Mouse (Mus musculus) liver, embryonic 14.5 days (tissue): ENCODE data around the gene Psmd2. TPM values are rescaled to one million over a fixed set of nuclear protein-coding genes. Genes with fewer than 3 reads are reported as not detected.

ENCODE experiments used
- ATAC-seq: fragments of 200-750 bp; cut with Nextera tagmentation; 2 replicates; pipeline ENCODE4 v1.8.0; 2017; ENCODE audit warnings: moderate number of reproducible peaks, mild to moderate bottlenecking, moderate library complexity; ENCODE audit not compliant: insufficient read depth
- DNase-seq, 3 experiments: peaks; one replicate each; pipeline ENCODE4 v3.0.0-alpha.2; 2012 to 2013; ENCODE audit warnings: low read depth in 3 of 3, low spot score in 3 of 3
- H3K27ac ChIP-seq: fragments of 300-500 bp; sonication (generic); 2 replicates; pipeline ENCODE4 v1.5.1; 2014; ENCODE audit warnings: moderate library complexity, mild to moderate bottlenecking, control low read depth, inconsistent platforms
- H3K27me3 ChIP-seq: fragments of 300-500 bp; sonication (generic); 2 replicates; pipeline ENCODE4 v1.6.1; 2014; ENCODE audit warnings: mild to moderate bottlenecking, low read length, moderate library complexity; ENCODE audit not compliant: control insufficient read depth, insufficient read depth
- H3K36me3 ChIP-seq: fragments of 300-500 bp; sonication (generic); replicated peaks from 2 replicates; pipeline ENCODE4 v1.6.1; 2014; ENCODE audit warnings: low read depth; ENCODE audit not compliant: control insufficient read depth, insufficient read depth
- H3K4me1 ChIP-seq, 2 experiments: fragments of 200-500 bp in 1 of 2; fragments of 300-500 bp in 1 of 2; sonication (generic) in 1 of 2; replicated peaks; 2 replicates each; pipeline ENCODE4 v1.6.1; 2012 to 2014; ENCODE audit warnings: antibody characterized with exemption in 1 of 2, inconsistent platforms in 1 of 2, low read length in 1 of 2; ENCODE audit not compliant: control insufficient read depth in 2 of 2, insufficient read depth in 2 of 2
- H3K4me2 ChIP-seq: fragments of 300-500 bp; sonication (generic); 2 replicates; pipeline ENCODE4 v1.6.1; 2014; ENCODE audit warnings: low read depth, mild to moderate bottlenecking, control low read depth, moderate library complexity
- H3K4me3 ChIP-seq, 2 experiments: fragments of 200-500 bp in 1 of 2; fragments of 300-500 bp in 1 of 2; sonication (generic) in 1 of 2; 2 replicates each; pipeline ENCODE4 v1.5.1; 2012 to 2014; ENCODE audit warnings: low read depth in 2 of 2, low read length in 2 of 2, mild to moderate bottlenecking in 2 of 2, control low read depth in 1 of 2, inconsistent platforms in 1 of 2, moderate library complexity in 1 of 2; ENCODE audit not compliant: insufficient read depth in 1 of 2
- H3K9ac ChIP-seq: fragments of 300-500 bp; sonication (generic); replicated peaks from 2 replicates; pipeline ENCODE4 v1.6.1; 2014; ENCODE audit warnings: mild to moderate bottlenecking, control low read depth, moderate library complexity
- H3K9me3 ChIP-seq: fragments of 300-500 bp; sonication (generic); 2 replicates; pipeline ENCODE4 v1.6.1; 2016; ENCODE audit warnings: low read length, mixed read lengths; ENCODE audit not compliant: control insufficient read depth
- CTCF ChIP-seq: IDR thresholded peaks from 2 replicates; pipeline ENCODE4 v1.5.1; 2016; ENCODE audit warnings: antibody characterized with exemption, low read depth, control low read depth
- EP300 ChIP-seq: IDR thresholded peaks from 2 replicates; pipeline ENCODE4 v1.6.1; 2016; ENCODE audit warnings: antibody characterized with exemption, low read depth
- WGBS: fragments of 180-500 bp; shearing (Covaris S2); extraction: QIAGEN DNeasy Blood & Tissue Kit; methylation state at CpG from one replicate; pipeline ENCODE4 v1.1.7; 2014; ENCODE audit not compliant: insufficient replicate concordance; 5-methylcytosine and 5-hydroxymethylcytosine counted together
- polyA plus RNA-seq, 2 experiments: library from polyadenylated mRNA; depleted of rRNA in 1 of 2; stranded (reverse) in 1 of 2; unstranded in 1 of 2; fragments of >200 nt; fragmentation: Nextera tagmentation in 1 of 2; extraction: Ambion mirVana in 1 of 2; gene quantifications; 2 replicates each; pipeline versions ENCODE4 v1.2.1 to v1.2.3; 2012 to 2014

Gene Psmd2
- polyA plus RNA-seq (2012; rRNA removed) (61.5 and 89.2 TPM in 2 replicates), polyA plus RNA-seq (2014; fragmentation: Nextera tagmentation; extraction: Ambion mirVana) (162 and 165 TPM in 2 replicates)

GRCm38 (mm10) chr16:20651076-20651946 lies at the start of gene Psmd2:
Gene Psmd2 (plus strand): TSS chr16:20651652.
- Histone ChIP-seq H3K4me3 (peak within 1 kb of the TSS; percentile 80 to 96), H3K9me3 (no peaks in the 10 kb centered on the region), H3K4me1 (peaks cover 7% of the 10 kb centered on the region in 2 experiments; a peak in 3 of 4 replicates), H3K27ac (peak within 1 kb of the TSS; percentile 51), H3K36me3 (peaks cover 17% of the 10 kb centered on the region), H3K27me3 (no peaks in the 10 kb centered on the region), H3K4me2 (peak within 1 kb of the TSS; percentile 69), H3K9ac (peak within 1 kb of the TSS; percentile 82)
- DNase-seq (peak; percentile 85 to 86 (median 86)), ATAC-seq (peak; percentile 97)
- 1% methylated on average over 46 of the region's 46 CpGs for WGBS
- TF ChIP-seq EP300: no peak
- TF ChIP-seq CTCF: peak; percentile 34

GRCm38 (mm10) chr16:20604705-20605104 lies 46.7 kb upstream of the Psmd2 start:
- Histone ChIP-seq H3K4me1 (peaks cover 2 to 3% of the 10 kb centered on the region in 2 experiments; a peak in 3 of 4 replicates), H3K27ac (no peak overlapping the region), H3K4me3 (no peak overlapping the region), H3K9me3 (no peaks in the 10 kb centered on the region), H3K27me3 (no peaks in the 10 kb centered on the region), H3K36me3 (peaks cover 5% of the 10 kb centered on the region), H3K4me2 (no peak overlapping the region), H3K9ac (no peak overlapping the region)
- no peak for TF ChIP-seq EP300
- no peak for TF ChIP-seq CTCF
- 76% methylated on average over 9 of the region's 9 CpGs for WGBS
- ATAC-seq (no peak), DNase-seq (no peak)

GRCm38 (mm10) chr16:20610501-20611356 lies 40.7 kb upstream of the Psmd2 start:
- Histone ChIP-seq H3K4me1 (peaks cover 9 to 12% of the 10 kb centered on the region in 2 experiments; a peak in 3 of 4 replicates), H3K4me2 (peak overlapping the region; percentile 95), H3K36me3 (peaks cover 5% of the 10 kb centered on the region), H3K9me3 (no peaks in the 10 kb centered on the region), H3K4me3 (peak overlapping the region; percentile 73 to 93), H3K9ac (peak overlapping the region; percentile 91), H3K27me3 (no peaks in the 10 kb centered on the region), H3K27ac (peak overlapping the region; percentile 59)
- no peak for TF ChIP-seq EP300
- ATAC-seq (peak; percentile 63), DNase-seq (peak; percentile 70 to 76 (median 70))
- under 1% methylated on average over 28 of the region's 28 CpGs for WGBS

GRCm38 (mm10) chr16:20611357-20612227 lies 39.9 kb upstream of the Psmd2 start, which contains the start of the genes Eef1akmt4, Gm49333 and Alg3:
Gene Eef1akmt4 (plus strand): TSS chr16:20611593.
Gene Gm49333 (plus strand): TSS chr16:20611610.
Gene Alg3 (minus strand): TSS chr16:20611735.
- Histone ChIP-seq H3K9me3 (no peaks in the 10 kb centered on the region), H3K4me3 (peak within 1 kb of the TSS; percentile 74 to 93), H3K4me1 (peaks cover 9 to 12% of the 10 kb centered on the region in 2 experiments; a peak in 3 of 4 replicates), H3K27ac (peak within 1 kb of the TSS; percentile 59), H3K4me2 (peak within 1 kb of the TSS; percentile 95), H3K36me3 (no peaks in the 10 kb centered on the region; the same call in 1 of the 2 replicates), H3K27me3 (no peaks in the 10 kb centered on the region), H3K9ac (peak within 1 kb of the TSS; percentile 91)
- 1% methylated on average over 41 of the region's 41 CpGs for WGBS
- ATAC-seq (peak; percentile 96), DNase-seq (peak; percentile 86 to 88 (median 87))
- TF ChIP-seq CTCF (no peak), EP300 (no peak)
